In genomic region chr3:37366381-37367053, GRCm38 (mm10) we compare ENCODE assay signal across 29 mouse cellular contexts. TPM values are rescaled to one million over a fixed set of nuclear protein-coding genes. Genes with fewer than 3 reads are reported as not detected.
DNase-seq lines count a peak whose midpoint lies in the region; ATAC-seq lines count a peak whose summit lies in the region.
"Had no signal": no experiment of that assay in that cellular context is flagged by ENCODE, and none has a peak within 500 bp of the region (broad histone marks: within the 10 kb centered on the region; RNA-seq: fewer than 3 reads in every experiment).

No protein-coding gene starts in this region.

- H3K27ac ChIP-seq in heart, embryonic 16.5 days (ENCODE audit: low read length) = 0 out of 2 replicates have a peak overlapping the region, but pooled peaks have one; percentile 29
- H3K27ac ChIP-seq in heart, embryonic 11.5 days (ENCODE audit: low read depth, low read length) = no peak overlapping the region
- H3K27ac ChIP-seq in lung, embryonic 15.5 days = peak overlapping the region; percentile 85
- 0 out of 2 replicates have a peak overlapping the region, but pooled peaks have one; percentile 46 for H3K27ac ChIP-seq in brown adipose tissue, adult 24 weeks (replicated peaks; ENCODE audit: low read depth, low read length)
- H3K27ac ChIP-seq: embryonic facial prominence, embryonic 12.5 days; hindbrain, postnatal 0 days; kidney, postnatal 0 days; liver, embryonic 12.5 days; stomach, embryonic 15.5 days had no signal

- H3K4me2 ChIP-seq in heart, embryonic 16.5 days (ENCODE audit: low read depth, low read length) = no peak overlapping the region
- no peak overlapping the region for H3K4me2 ChIP-seq in heart, embryonic 11.5 days
- no peak overlapping the region for H3K4me2 ChIP-seq in lung, embryonic 15.5 days
- H3K4me2 ChIP-seq: embryonic facial prominence, embryonic 12.5 days; liver, embryonic 12.5 days; stomach, embryonic 15.5 days had no signal

- no peak overlapping the region for H3K4me3 ChIP-seq in heart, embryonic 16.5 days (ENCODE audit: low read length)
- H3K4me3 ChIP-seq in heart, embryonic 11.5 days (ENCODE audit: low read depth, low read length) = no peak overlapping the region
- H3K4me3 ChIP-seq in lung, embryonic 15.5 days = no peak overlapping the region
- H3K4me3 ChIP-seq in brown adipose tissue, adult 24 weeks (ENCODE audit: insufficient read depth, low read depth, low read length) = no peak overlapping the region
- H3K4me3 ChIP-seq: embryonic facial prominence, embryonic 12.5 days; liver, embryonic 12.5 days; stomach, embryonic 15.5 days had no signal

- DNase-seq in heart, adult 11 months = peak; percentile 85
- no peak for DNase-seq in heart, postnatal 14 days
- no peak for DNase-seq in lung, adult 18-20 months
- no peak for DNase-seq in thymus, postnatal 25 days
- DNase-seq: adrenal gland, postnatal 10 days; cerebellum, adult 11 months; cerebellum, adult 9-11 months; embryo, embryonic 11 days; gastrocnemius, postnatal 25 days; kidney, adult 11 months; layer of hippocampus, postnatal 36 days; left cerebral cortex, postnatal 4 days; liver, postnatal 0 days; midbrain, embryonic 14.5 days; thymus, adult 18-20 months; thymus, postnatal 36 days had no signal

- no peaks in the 10 kb centered on the region for H3K9me3 ChIP-seq in heart, embryonic 16.5 days (replicated peaks; ENCODE audit: control insufficient read depth, low read length)
- H3K9me3 ChIP-seq in heart, embryonic 11.5 days (replicated peaks; ENCODE audit: control insufficient read depth, low read length) = no peaks in the 10 kb centered on the region
- H3K9me3 ChIP-seq in lung, embryonic 15.5 days = no peaks in the 10 kb centered on the region
- H3K9me3 ChIP-seq: embryonic facial prominence, embryonic 12.5 days; G1E; liver, embryonic 12.5 days; stomach, embryonic 15.5 days had no signal

- 40% methylated on average over 4 of the region's 4 CpGs for WGBS in heart, embryonic 16.5 days
- WGBS in heart, embryonic 11.5 days (ENCODE audit: insufficient replicate concordance) = 38% methylated on average over 4 of the region's 4 CpGs
- WGBS in lung, embryonic 15.5 days = 28% methylated on average over 4 of the region's 4 CpGs

- peaks cover 8% of the 10 kb centered on the region for H3K4me1 ChIP-seq in heart, embryonic 16.5 days (ENCODE audit: control insufficient read depth, insufficient read depth, low read length)
- peaks cover 5% of the 10 kb centered on the region; the same call in 1 of the 2 replicates for H3K4me1 ChIP-seq in heart, embryonic 11.5 days (ENCODE audit: control insufficient read depth, insufficient read depth, low read length)
- H3K4me1 ChIP-seq in lung, embryonic 15.5 days = peaks cover 10% of the 10 kb centered on the region
- H3K4me1 ChIP-seq in brown adipose tissue, adult 24 weeks (ENCODE audit: control insufficient read depth, insufficient read depth, insufficient read length, low read length) = peaks cover 8% of the 10 kb centered on the region; the same call in 1 of the 2 replicates
- H3K4me1 ChIP-seq: embryonic facial prominence, embryonic 12.5 days; liver, embryonic 12.5 days; stomach, embryonic 15.5 days had no signal

- intact Hi-C loops in heart, postnatal 14 days (cut with DNase I) = no loop called here

- H3K27me3 ChIP-seq in heart, embryonic 16.5 days (ENCODE audit: control insufficient read depth, insufficient read depth, low read length) = no peaks in the 10 kb centered on the region
- H3K27me3 ChIP-seq in heart, embryonic 11.5 days (ENCODE audit: control insufficient read depth, insufficient read depth, low read length) = no peaks in the 10 kb centered on the region
- H3K27me3 ChIP-seq in lung, embryonic 15.5 days = no peaks in the 10 kb centered on the region
- H3K27me3 ChIP-seq: embryonic facial prominence, embryonic 12.5 days; liver, embryonic 12.5 days; stomach, embryonic 15.5 days had no signal

- ATAC-seq in heart, embryonic 16.5 days (replicated peaks; ENCODE audit: extremely low read depth, insufficient read depth, low FRiP score) = no peak
- no peak for ATAC-seq in heart, embryonic 11.5 days (replicated peaks; ENCODE audit: insufficient number of reproducible peaks, low FRiP score, low TSS enrichment)
- ATAC-seq in lung, embryonic 15.5 days (ENCODE audit: borderline replicate concordance, extremely low read depth, low FRiP score, low TSS enrichment) = peak; percentile 3; the same call in 1 of the 2 replicates
- ATAC-seq: forebrain, embryonic 14.5 days; hindbrain, postnatal 0 days; liver, embryonic 12.5 days; liver, postnatal 0 days had no signal

- no peak overlapping the region for H3K9ac ChIP-seq in heart, embryonic 16.5 days (ENCODE audit: low read length)
- H3K9ac ChIP-seq in heart, embryonic 11.5 days (ENCODE audit: low read depth, low read length) = no peak overlapping the region
- H3K9ac ChIP-seq in lung, embryonic 15.5 days = no peak overlapping the region
- H3K9ac ChIP-seq: embryonic facial prominence, embryonic 12.5 days; liver, embryonic 12.5 days; liver, postnatal 0 days; stomach, embryonic 15.5 days had no signal

- H3K36me3 ChIP-seq in heart, embryonic 16.5 days (ENCODE audit: control insufficient read depth, insufficient read depth) = no peaks in the 10 kb centered on the region
- H3K36me3 ChIP-seq in heart, embryonic 11.5 days (ENCODE audit: control insufficient read depth, insufficient read depth, low read length) = no peaks in the 10 kb centered on the region
- H3K36me3 ChIP-seq in lung, embryonic 15.5 days = no peaks in the 10 kb centered on the region
- H3K36me3 ChIP-seq: embryonic facial prominence, embryonic 12.5 days; G1E; liver, embryonic 12.5 days; stomach, embryonic 15.5 days had no signal

RNA-seq across cellular contexts. Expression of gene Fgf2, which starts 18.4 kb away (rescaled TPM):
- 1 to 10 TPM; 3.2 to 6.6 TPM for total RNA-seq in heart, postnatal 14 days (2021)
- 1.1 and 1.2 TPM in 2 replicates for polyA plus RNA-seq in heart, embryonic 16.5 days (2015; fragmentation: Nextera tagmentation; extraction: Ambion mirVana)
- polyA plus RNA-seq in heart, embryonic 11.5 days (2014; fragmentation: Nextera tagmentation; extraction: Ambion mirVana) = 1.4 and 1.5 TPM in 2 replicates
- 2.2 and 2.3 TPM in 2 replicates for polyA plus RNA-seq in lung, embryonic 15.5 days (2015; fragmentation: Nextera tagmentation; extraction: Ambion mirVana)
- 3.4 and 9.9 TPM in 2 replicates for polyA plus RNA-seq in brown adipose tissue, adult 24 weeks (2012; ENCODE audit: insufficient read depth, insufficient read length, missing spikeins)

RNA-seq across cellular contexts. Expression of gene Spata5, which starts 53.2 kb away (rescaled TPM):
- total RNA-seq in heart, postnatal 14 days (2021) = 10 to 100 TPM; 15.6 to 18.3 TPM
- 20.8 and 22.5 TPM in 2 replicates for polyA plus RNA-seq in heart, embryonic 16.5 days (2015; fragmentation: Nextera tagmentation; extraction: Ambion mirVana)
- 27.8 TPM in 2 replicates for polyA plus RNA-seq in heart, embryonic 11.5 days (2014; fragmentation: Nextera tagmentation; extraction: Ambion mirVana)
- polyA plus RNA-seq in lung, embryonic 15.5 days (2015; fragmentation: Nextera tagmentation; extraction: Ambion mirVana) = 31.5 and 34.8 TPM in 2 replicates
- 6.0 and 6.9 TPM in 2 replicates for polyA plus RNA-seq in brown adipose tissue, adult 24 weeks (2012; ENCODE audit: insufficient read depth, insufficient read length, missing spikeins)

RNA-seq across cellular contexts. Expression of gene Nudt6, which starts 53.5 kb away (rescaled TPM):
- total RNA-seq in heart, postnatal 14 days (2021) = 10 to 100 TPM; 27.2 to 30.8 TPM
- 13.8 and 14.7 TPM in 2 replicates for polyA plus RNA-seq in heart, embryonic 16.5 days (2015; fragmentation: Nextera tagmentation; extraction: Ambion mirVana)
- polyA plus RNA-seq in heart, embryonic 11.5 days (2014; fragmentation: Nextera tagmentation; extraction: Ambion mirVana) = 8.2 and 13.2 TPM in 2 replicates
- 5.5 and 5.9 TPM in 2 replicates for polyA plus RNA-seq in lung, embryonic 15.5 days (2015; fragmentation: Nextera tagmentation; extraction: Ambion mirVana)
- polyA plus RNA-seq in brown adipose tissue, adult 24 weeks (2012; ENCODE audit: insufficient read depth, insufficient read length, missing spikeins) = 34.1 and 34.6 TPM in 2 replicates

RNA-seq across cellular contexts. Expression of gene Cetn4, which starts 54.0 kb away (rescaled TPM):
- under 1 TPM; 0.76 to 0.79 TPM for total RNA-seq in heart, postnatal 14 days (2021)
- polyA plus RNA-seq in heart, embryonic 16.5 days (2015; fragmentation: Nextera tagmentation; extraction: Ambion mirVana) = 0.94 and 1.6 TPM in 2 replicates
- 0.52 and 1.1 TPM in 2 replicates for polyA plus RNA-seq in heart, embryonic 11.5 days (2014; fragmentation: Nextera tagmentation; extraction: Ambion mirVana)
- 4.9 and 5.7 TPM in 2 replicates for polyA plus RNA-seq in lung, embryonic 15.5 days (2015; fragmentation: Nextera tagmentation; extraction: Ambion mirVana)
- 3.0 and 4.3 TPM in 2 replicates for polyA plus RNA-seq in brown adipose tissue, adult 24 weeks (2012; ENCODE audit: insufficient read depth, insufficient read length, missing spikeins)
- total RNA-seq: monocyte, adult 5-6 weeks had no signal
- polyA plus RNA-seq: small intestine, adult 2 months had no signal

RNA-seq across cellular contexts. Expression of gene Bbs12, which starts 54.2 kb away (rescaled TPM):
- 1 to 10 TPM; 1.2 to 1.5 TPM for total RNA-seq in heart, postnatal 14 days (2021)
- polyA plus RNA-seq in heart, embryonic 16.5 days (2015; fragmentation: Nextera tagmentation; extraction: Ambion mirVana) = 4.7 and 5.3 TPM in 2 replicates
- 4.7 and 5.7 TPM in 2 replicates for polyA plus RNA-seq in heart, embryonic 11.5 days (2014; fragmentation: Nextera tagmentation; extraction: Ambion mirVana)
- polyA plus RNA-seq in lung, embryonic 15.5 days (2015; fragmentation: Nextera tagmentation; extraction: Ambion mirVana) = 7.7 and 8.1 TPM in 2 replicates
- polyA plus RNA-seq in brown adipose tissue, adult 24 weeks (2012; ENCODE audit: insufficient read depth, insufficient read length, missing spikeins) = 1.3 and 1.6 TPM in 2 replicates
